In genomic region chr12:72761649-72762261, GRCm38 (mm10) we compare ENCODE assay signal across 8 mouse cellular contexts. TPM values are rescaled to one million over a fixed set of nuclear protein-coding genes. Genes with fewer than 3 reads are reported as not detected.
DNase-seq lines count a peak whose midpoint lies in the region; ATAC-seq and TF ChIP-seq lines count a peak whose summit lies in the region.

No protein-coding gene starts in this region.

- H3K27me3 ChIP-seq in MEL (ENCODE audit: control insufficient read depth in 1 of 2, insufficient read depth in 2 of 2, low read length in 2 of 2): no peaks in the 10 kb centered on the region
- H3K27me3 ChIP-seq in hindbrain, embryonic 14.5 days (ENCODE audit: control insufficient read depth, insufficient read depth, low read length): no peaks in the 10 kb centered on the region

- peak; percentile 56 for ATAC-seq in hindbrain, embryonic 14.5 days (ENCODE audit: low FRiP score)

- TF ChIP-seq POLR2A in MEL (IDR thresholded peaks at IDR 0.05; ENCODE audit: control insufficient read depth in 1 of 2, insufficient read depth in 1 of 2, low read depth in 1 of 2, low read length in 2 of 2, poor library complexity in 1 of 2): 0 out of 4 replicates have a peak, but pooled peaks of 1 of the 2 experiments have one; percentile 30

- peak overlapping the region; percentile 85 to 93 for H3K4me3 ChIP-seq in MEL (ENCODE audit: control insufficient read depth in 1 of 2, insufficient read depth in 1 of 2, low read depth in 2 of 2, low read length in 2 of 2)
- peak overlapping the region; percentile 95 for H3K4me3 ChIP-seq in hindbrain, embryonic 14.5 days (replicated peaks; ENCODE audit: low read length)

- no peak for TF ChIP-seq CTCF in MEL (IDR thresholded peaks at IDR 0.05 in 2 of 3, conservative IDR thresholded peaks at IDR 0.05 in 1 of 3; ENCODE audit: control insufficient read depth in 1 of 3, insufficient read depth in 1 of 3, low read depth in 2 of 3, low read length in 3 of 3, poor library complexity in 1 of 3, severe bottlenecking in 1 of 3)

- no peaks in the 10 kb centered on the region for H3K9me3 ChIP-seq in MEL (replicated peaks; ENCODE audit: insufficient read depth, low read length)
- no peaks in the 10 kb centered on the region for H3K9me3 ChIP-seq in hindbrain, embryonic 14.5 days (ENCODE audit: control insufficient read depth, low read length)

- TF ChIP-seq EP300 in MEL (IDR thresholded peaks at IDR 0.05; ENCODE audit: low read depth in 1 of 2, low read length in 2 of 2): peak in 1 of 2 experiments; percentile 27; a peak in 1 of 4 replicates

- DNase-seq in MEL (ENCODE audit: low read depth, low spot score): peak; percentile 68
- peak; percentile 71 for DNase-seq in cerebellum, adult 9-11 months
- DNase-seq in frontal cortex, postnatal 25 days (ENCODE audit: low spot score in 2 of 2): peak; percentile 13 to 33
- peak; percentile 40 for DNase-seq in hindbrain, embryonic 14.5 days (ENCODE audit: low spot score)
- DNase-seq in left cerebral cortex, adult 18-20 months (ENCODE audit: low spot score in 2 of 2): peak; percentile 41 to 56
- peak; percentile 77 to 85 for DNase-seq in lung, postnatal 4 days
- DNase-seq in right cerebral cortex, adult 2 months (ENCODE audit: low spot score in 2 of 2): peak; percentile 18 to 31
- peak; percentile 14 for DNase-seq in urinary bladder, postnatal 10 days (ENCODE audit: low spot score)

- peak overlapping the region; percentile 91 for H3K9ac ChIP-seq in MEL (ENCODE audit: control insufficient read depth, low read depth, low read length, poor library complexity, severe bottlenecking)
- peak overlapping the region; percentile 99 for H3K9ac ChIP-seq in hindbrain, embryonic 14.5 days

- H3K79me2 ChIP-seq in MEL (ENCODE audit: control insufficient read depth, insufficient read depth, low read length, poor library complexity): peaks cover 42% of the 10 kb centered on the region

- peaks cover 27 to 29% of the 10 kb centered on the region in 2 experiments for H3K4me1 ChIP-seq in MEL (ENCODE audit: control insufficient read depth in 1 of 2, insufficient read depth in 2 of 2, low read length in 2 of 2)
- peaks cover 25% of the 10 kb centered on the region for H3K4me1 ChIP-seq in hindbrain, embryonic 14.5 days (replicated peaks; ENCODE audit: control insufficient read depth, insufficient read depth, low read length)

- peaks cover 0 to 46% of the 10 kb centered on the region in 2 experiments; a peak in 2 of 4 replicates for H3K36me3 ChIP-seq in MEL (ENCODE audit: control insufficient read depth in 1 of 2, insufficient read depth in 2 of 2, low read length in 2 of 2)
- H3K36me3 ChIP-seq in hindbrain, embryonic 14.5 days (replicated peaks; ENCODE audit: control insufficient read depth, insufficient read depth): no peaks in the 10 kb centered on the region

- peak overlapping the region; percentile 98 for H3K27ac ChIP-seq in MEL (ENCODE audit: control insufficient read depth, low read depth, low read length)
- H3K27ac ChIP-seq in hindbrain, embryonic 14.5 days: peak overlapping the region; percentile 99

- peak overlapping the region; percentile 84 for H3K4me2 ChIP-seq in hindbrain, embryonic 14.5 days (replicated peaks)

- under 1% methylated on average over 31 of the region's 43 CpGs for WGBS in hindbrain, embryonic 14.5 days

- TF ChIP-seq RAD21 in MEL (IDR thresholded peaks at IDR 0.05; ENCODE audit: low read depth, low read length): no peak

TF ChIP-seq in MEL, 35 proteins besides CTCF, POLR2A, EP300 and RAD21:
- TF ChIP-seq USF1 (IDR thresholded peaks at IDR 0.05; ENCODE audit: low read depth, low read length) (no peak), POLR2AphosphoS2 (IDR thresholded peaks at IDR 0.05; ENCODE audit: low read length) (no peak), CHD2 (IDR thresholded peaks at IDR 0.05; ENCODE audit: low read length) (no peak), TCF12 (IDR thresholded peaks at IDR 0.05; ENCODE audit: low read depth, low read length) (0 out of 2 replicates have a peak, but pooled peaks have one; percentile 16), BHLHE40 (IDR thresholded peaks at IDR 0.05; ENCODE audit: borderline replicate concordance, low read depth, low read length) (no peak), TAL1 (IDR thresholded peaks at IDR 0.05; ENCODE audit: low read length) (no peak), ETS1 (IDR thresholded peaks at IDR 0.05; ENCODE audit: low read depth, low read length) (no peak; the same call in 1 of the 2 replicates), MAZ (IDR thresholded peaks at IDR 0.05; ENCODE audit: low read depth, low read length) (peak; percentile 87; the same call in 1 of the 2 replicates), GATA1 (IDR thresholded peaks at IDR 0.05; ENCODE audit: low read depth, low read length) (no peak), MXI1 (IDR thresholded peaks at IDR 0.05; ENCODE audit: low read depth, low read length) (peak; percentile 25; the same call in 1 of the 2 replicates), POLR2AphosphoS5 (IDR thresholded peaks at IDR 0.05; ENCODE audit: borderline replicate concordance, low read depth, low read length) (no peak), SMC3 (IDR thresholded peaks at IDR 0.05; ENCODE audit: low read depth, low read length) (no peak), HCFC1 (IDR thresholded peaks at IDR 0.05; ENCODE audit: low read depth, low read length) (no peak), JUND (IDR thresholded peaks at IDR 0.05; ENCODE audit: low read depth, low read length) (no peak)

RNA-seq across cellular contexts. Expression of gene Ppm1a, which starts 4.5 kb away (rescaled TPM):
- 119 and 127 TPM in 2 replicates for total RNA-seq in MEL (2012; rRNA removed)
- 100 to 1,000 TPM in 1 of 2 experiments, not detected in 1; 111 TPM for polyA plus RNA-seq in MEL (2012; ENCODE audit: insufficient read depth in 1 of 2, insufficient read length in 2 of 2, low read depth in 1 of 2, low replicate concordance in 2 of 2, missing spikeins in 1 of 2)
- 109 and 125 TPM in 2 replicates for polyA plus RNA-seq in hindbrain, embryonic 14.5 days (2014; fragmentation: Nextera tagmentation; extraction: Ambion mirVana)
- total RNA-seq in left cerebral cortex, adult 18-20 months (2021): 100 to 1,000 TPM; 326 to 345 TPM

Comparison
In these comparisons a context has a peak if more than half of its experiments do, and no peak if none do; other contexts are left out.
1. Peak in every context shown above with its lines: DNase-seq, ATAC-seq, H3K4me3 ChIP-seq and H3K27ac ChIP-seq.
2. DNase-seq: peak in every context shown above with its lines; median percentile 81 in lung, postnatal 4 days; 71 in cerebellum, adult 9-11 months; 68 in MEL; 48 in left cerebral cortex, adult 18-20 months; 40 in hindbrain, embryonic 14.5 days; 24 in right cerebral cortex, adult 2 months; 23 in frontal cortex, postnatal 25 days; 14 in urinary bladder, postnatal 10 days.